Mouse (Mus musculus) bone marrow macrophage, adult 2 months (primary cell): ENCODE measurements around the gene Rnf208.

Source experiments
- CTCF ChIP-seq: IDR thresholded peaks from 2 replicates; pipeline ENCODE4 v1.5.1; 2012; ENCODE audit warnings: low read depth, mild to moderate bottlenecking, low read length, moderate library complexity
- POLR2A ChIP-seq: IDR thresholded peaks from 2 replicates; pipeline ENCODE4 v1.6.1; 2012; ENCODE audit warnings: mild to moderate bottlenecking, low read depth, low read length, borderline replicate concordance

DNA sequence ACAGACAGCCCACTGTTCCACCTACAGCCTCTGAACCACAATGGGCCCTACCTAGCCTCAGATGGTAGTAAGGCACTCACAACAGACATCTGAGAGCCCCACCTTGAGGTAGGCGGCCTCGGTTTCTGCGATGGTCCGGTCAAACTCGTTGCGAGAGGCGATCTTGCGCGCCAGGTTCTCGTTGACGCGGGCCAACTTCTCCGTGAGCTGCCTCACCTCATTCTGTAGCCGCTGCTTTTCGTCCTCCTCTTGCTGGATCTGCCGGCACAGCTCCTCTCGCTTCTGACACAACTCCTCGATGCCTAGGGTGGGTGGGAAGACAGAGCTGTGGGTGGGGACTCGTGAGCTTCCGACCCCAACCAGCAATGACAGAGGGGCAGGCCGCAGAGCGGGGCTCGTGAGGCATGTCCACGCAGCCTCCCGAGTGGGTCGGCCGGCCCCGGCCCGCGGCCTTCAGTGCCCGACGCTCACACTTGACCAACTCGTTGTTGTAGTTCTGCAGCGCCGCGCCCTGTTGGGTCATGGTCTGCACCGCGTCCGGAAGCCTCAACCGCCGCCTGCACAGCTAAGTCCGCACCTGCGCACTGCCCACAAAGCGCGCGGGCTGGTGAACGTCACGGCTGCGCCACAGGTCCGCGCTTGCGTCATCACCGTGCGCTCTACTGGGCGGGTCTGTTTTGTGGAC, 29.9 kb downstream of the Rnf208 start, which contains the start of the genes Ssna1 and Anapc2:
- TF ChIP-seq CTCF (no peak), POLR2A (peak; percentile 39; the same call in 1 of the 2 replicates)
